Mouse (Mus musculus) liver, embryonic 11.5 days (tissue): ENCODE data around the gene Abca4. TPM values are rescaled to one million over a fixed set of nuclear protein-coding genes. Genes with fewer than 3 reads are reported as not detected.

ENCODE experiments used
- ATAC-seq: fragments of 200-750 bp; cut with Nextera tagmentation; replicated peaks from 2 replicates; pipeline ENCODE4 v1.8.0; 2017; ENCODE audit warnings: moderate number of reproducible peaks, mild to moderate bottlenecking, moderate TSS enrichment, moderate library complexity; ENCODE audit not compliant: low FRiP score
- DNase-seq: peaks from one replicate; pipeline ENCODE4 v3.0.0-alpha.2; 2017; ENCODE audit warnings: low spot score
- H3K27ac ChIP-seq: fragments of 300-500 bp; sonication (generic); 2 replicates; pipeline ENCODE4 v1.5.1; 2014; ENCODE audit warnings: mild to moderate bottlenecking, low read depth, low read length, control low read depth
- H3K27me3 ChIP-seq: fragments of 300-500 bp; sonication (generic); replicated peaks from 2 replicates; pipeline ENCODE4 v1.6.1; 2014; ENCODE audit warnings: low read length, mixed read lengths; ENCODE audit not compliant: control insufficient read depth, insufficient read depth
- H3K36me3 ChIP-seq: fragments of 300-500 bp; sonication (generic); 2 replicates; pipeline ENCODE4 v1.6.1; 2014; ENCODE audit warnings: mild to moderate bottlenecking, low read length, moderate library complexity, mixed read lengths; ENCODE audit not compliant: control insufficient read depth, insufficient read depth
- H3K4me1 ChIP-seq: fragments of 300-500 bp; sonication (generic); replicated peaks from 2 replicates; pipeline ENCODE4 v1.6.1; 2014; ENCODE audit warnings: low read length, mixed read lengths; ENCODE audit not compliant: control insufficient read depth, insufficient read depth
- H3K4me2 ChIP-seq: fragments of 300-500 bp; sonication (generic); 2 replicates; pipeline ENCODE4 v1.6.1; 2014; ENCODE audit warnings: mild to moderate bottlenecking, control low read depth, moderate library complexity
- H3K4me3 ChIP-seq: fragments of 300-500 bp; sonication (generic); 2 replicates; pipeline ENCODE4 v1.5.1; 2014; ENCODE audit warnings: low read depth, low read length, control low read depth
- H3K9ac ChIP-seq: fragments of 300-500 bp; sonication (generic); 2 replicates; pipeline ENCODE4 v1.6.1; 2014; ENCODE audit warnings: low read depth, low read length, control low read depth
- H3K9me3 ChIP-seq: fragments of 300-500 bp; sonication (generic); 2 replicates; pipeline ENCODE4 v1.6.1; 2016; ENCODE audit warnings: low read length, inconsistent platforms, mixed read lengths; ENCODE audit not compliant: control insufficient read depth
- WGBS: fragments of 180-500 bp; shearing (Covaris S2); extraction: QIAGEN DNeasy Blood & Tissue Kit; methylation state at CpG from one replicate; pipeline ENCODE4 v1.1.7; 2014; 5-methylcytosine and 5-hydroxymethylcytosine counted together
- polyA plus RNA-seq: library from polyadenylated mRNA; unstranded; fragments of >200 nt; fragmentation: Nextera tagmentation; extraction: Ambion mirVana; gene quantifications from 2 replicates; pipeline ENCODE4 v1.2.1, GENCODE M21; 2014

The Abca4 gene
- polyA plus RNA-seq, 1 experiment from 2014 or later, result 3.2 TPM

GRCm38 (mm10) chr3:122021029-122021652, 23.1 kb upstream of the Abca4 start:
- Histone ChIP-seq H3K9me3 (no peaks in the 10 kb centered on the region), H3K9ac (no peak overlapping the region), H3K4me1 (no peaks in the 10 kb centered on the region), H3K27ac (no peak overlapping the region), H3K4me2 (no peak overlapping the region), H3K27me3 (no peaks in the 10 kb centered on the region), H3K36me3 (no peaks in the 10 kb centered on the region), H3K4me3 (no peak overlapping the region)
- ATAC-seq, result no peak
- 91% methylated on average over 8 of the region's 8 CpGs for WGBS
- no peak for DNase-seq

GRCm38 (mm10) chr3:122022355-122022754, 21.9 kb upstream of the Abca4 start:
- no peak for DNase-seq
- no peak for ATAC-seq
- Histone ChIP-seq H3K4me2 (no peak overlapping the region), H3K4me3 (no peak overlapping the region), H3K27ac (no peak overlapping the region), H3K4me1 (no peaks in the 10 kb centered on the region), H3K36me3 (no peaks in the 10 kb centered on the region), H3K9ac (no peak overlapping the region), H3K9me3 (no peaks in the 10 kb centered on the region), H3K27me3 (no peaks in the 10 kb centered on the region)
- 58% methylated on average over 3 of the region's 3 CpGs for WGBS

- no peak overlapping the region for H3K27ac ChIP-seq
These were observed 17.6 kb upstream of the Abca4 start for GRCm38 (mm10) chr3:122026676-122027075.

GRCm38 (mm10) chr3:122027776-122028175, 16.5 kb upstream of the Abca4 start:
- WGBS, result 82% methylated on average over 8 of the region's 8 CpGs
- Histone ChIP-seq H3K36me3 (no peaks in the 10 kb centered on the region), H3K4me1 (no peaks in the 10 kb centered on the region), H3K9ac (no peak overlapping the region), H3K4me3 (no peak overlapping the region), H3K4me2 (no peak overlapping the region), H3K9me3 (no peaks in the 10 kb centered on the region), H3K27me3 (no peaks in the 10 kb centered on the region), H3K27ac (no peak overlapping the region)
- DNase-seq (no peak), ATAC-seq (no peak)

More at GRCm38 (mm10) chr3:122026676-122027075, 17.6 kb upstream of the Abca4 start:
- no peaks in the 10 kb centered on the region for H3K9me3 ChIP-seq
- 79% methylated on average over 5 of the region's 5 CpGs for WGBS
- no peak overlapping the region for H3K9ac ChIP-seq
- no peaks in the 10 kb centered on the region for H3K36me3 ChIP-seq
- DNase-seq, result no peak
- H3K27me3 ChIP-seq, result no peaks in the 10 kb centered on the region
- H3K4me1 ChIP-seq, result no peaks in the 10 kb centered on the region
- H3K4me2 ChIP-seq, result no peak overlapping the region
- no peak for ATAC-seq
- H3K4me3 ChIP-seq, result no peak overlapping the region

GRCm38 (mm10) chr3:122033248-122033837, 10.9 kb upstream of the Abca4 start:
- DNase-seq, result no peak
- H3K4me2 ChIP-seq, result no peak overlapping the region
- no peaks in the 10 kb centered on the region for H3K9me3 ChIP-seq
- no peak overlapping the region for H3K27ac ChIP-seq
- no peak for ATAC-seq
- H3K27me3 ChIP-seq, result no peaks in the 10 kb centered on the region
- H3K4me1 ChIP-seq, result peaks cover 5% of the 10 kb centered on the region
- no peaks in the 10 kb centered on the region for H3K36me3 ChIP-seq
- WGBS, result 52% methylated on average over 9 of the region's 9 CpGs
- H3K9ac ChIP-seq, result no peak overlapping the region
- H3K4me3 ChIP-seq, result no peak overlapping the region

- H3K9me3 ChIP-seq, result no peaks in the 10 kb centered on the region
These were observed 10.0 kb upstream of the Abca4 start for GRCm38 (mm10) chr3:122034240-122034639.

GRCm38 (mm10) chr3:122035092-122035491, 9.2 kb upstream of the Abca4 start:
- Histone ChIP-seq H3K4me3 (no peak overlapping the region), H3K27ac (no peak overlapping the region), H3K9me3 (no peaks in the 10 kb centered on the region), H3K4me2 (no peak overlapping the region), H3K36me3 (no peaks in the 10 kb centered on the region), H3K27me3 (no peaks in the 10 kb centered on the region), H3K9ac (no peak overlapping the region), H3K4me1 (peaks cover 5% of the 10 kb centered on the region)
- DNase-seq (no peak), ATAC-seq (no peak)
- 54% methylated on average over 3 of the region's 3 CpGs for WGBS

More at GRCm38 (mm10) chr3:122034240-122034639, 10.0 kb upstream of the Abca4 start:
- Histone ChIP-seq H3K4me3 (no peak overlapping the region), H3K27me3 (no peaks in the 10 kb centered on the region), H3K36me3 (no peaks in the 10 kb centered on the region), H3K27ac (no peak overlapping the region), H3K4me2 (no peak overlapping the region), H3K9ac (no peak overlapping the region), H3K4me1 (peaks cover 5% of the 10 kb centered on the region)
- DNase-seq (no peak), ATAC-seq (no peak)
- WGBS, result 67% methylated on average over 5 of the region's 5 CpGs

- Histone ChIP-seq H3K27ac (no peak overlapping the region), H3K9me3 (no peaks in the 10 kb centered on the region), H3K4me3 (no peak overlapping the region), H3K27me3 (no peaks in the 10 kb centered on the region; the same call in 1 of the 2 replicates), H3K9ac (no peak overlapping the region), H3K36me3 (no peaks in the 10 kb centered on the region), H3K4me2 (no peak overlapping the region), H3K4me1 (peaks cover 3% of the 10 kb centered on the region; the same call in 1 of the 2 replicates)
- 76% methylated on average over 6 of the region's 6 CpGs for WGBS
- ATAC-seq (no peak), DNase-seq (no peak)
These were observed 3.7 kb upstream of the Abca4 start for GRCm38 (mm10) chr3:122040522-122040921.

- WGBS, result 12% methylated on average over 8 of the region's 8 CpGs
- Histone ChIP-seq H3K36me3 (no peaks in the 10 kb centered on the region), H3K4me3 (no peak overlapping the region), H3K27me3 (peaks cover 2% of the 10 kb centered on the region; the same call in 1 of the 2 replicates), H3K27ac (no peak overlapping the region), H3K4me2 (peak overlapping the region; percentile 36), H3K4me1 (peaks cover 8% of the 10 kb centered on the region; the same call in 1 of the 2 replicates), H3K9ac (no peak overlapping the region), H3K9me3 (no peaks in the 10 kb centered on the region)
- ATAC-seq (peak; percentile 19; the same call in 1 of the 2 replicates), DNase-seq (no peak)
These were observed 1.1 kb upstream of the Abca4 start for GRCm38 (mm10) chr3:122043102-122043501.
